Mouse (Mus musculus) gonadal fat pad, adult 2 months (tissue): ENCODE measurements around the gene Rack1. TPM values are rescaled to one million over a fixed set of nuclear protein-coding genes. Genes with fewer than 3 reads are reported as not detected.
"Not testable (repeated sequence)": the region's sequence is repeated elsewhere in the genome, so short reads cannot be mapped to it uniquely, and the experiment has no call there.

Experiments used
- DNase-seq: peaks from one replicate; pipeline ENCODE4 v3.0.0-alpha.2; 2012; ENCODE audit warnings: low read depth
- polyA plus RNA-seq: library from polyadenylated mRNA; depleted of rRNA; stranded (reverse); fragments of >200 nt; gene quantifications from 2 replicates; pipeline ENCODE4 v1.2.3, GENCODE M21; 2012; rRNA removed

The Rack1 gene
- 1,923 and 2,165 TPM in 2 replicates for polyA plus RNA-seq

GRCm38 (mm10) chr11:48799921-48800701, at the start of gene Rack1:
Gene Rack1, plus strand, starts transcription at chr11:48800332.
- no peak for DNase-seq

DNA sequence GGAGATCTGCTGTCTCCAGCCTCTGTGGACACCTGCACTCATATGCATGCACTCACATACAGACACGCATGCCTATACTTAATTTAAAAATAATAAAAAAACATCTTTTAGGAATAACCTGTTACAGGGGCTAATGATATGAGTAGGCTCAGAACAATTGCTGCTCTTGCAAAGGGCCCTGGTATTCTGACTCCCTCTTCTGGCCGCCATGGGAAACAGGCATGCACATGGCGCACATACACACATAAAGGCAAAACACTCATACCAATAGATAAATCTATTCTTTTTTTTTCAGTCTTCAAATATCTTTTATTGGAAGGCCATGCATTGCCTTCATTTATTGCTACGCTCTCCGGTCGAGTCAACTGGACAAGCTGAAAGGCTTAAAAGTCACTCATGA, 49.7 kb upstream of the Rack1 start:
- no peak for DNase-seq

DNA sequence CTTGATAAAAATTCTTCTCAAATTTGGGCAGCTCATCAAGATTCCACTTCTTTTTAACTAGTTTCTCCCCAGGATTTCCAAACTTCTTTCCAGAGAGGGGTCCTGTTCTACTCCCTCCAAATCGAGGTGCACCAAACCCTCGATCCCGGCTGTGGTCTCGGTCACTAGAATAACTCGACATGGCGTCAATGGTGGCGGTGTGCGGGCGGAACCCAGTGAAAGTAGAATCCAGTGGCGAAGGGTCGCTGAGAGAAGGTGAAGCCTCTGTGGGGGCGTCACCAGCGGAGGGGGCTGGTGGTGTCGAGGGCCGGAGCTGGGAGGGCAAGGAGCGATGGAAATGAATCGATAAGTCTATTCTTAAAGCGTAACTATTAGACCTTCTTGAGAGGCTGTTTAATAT, 46.6 kb upstream of the Rack1 start:
- not testable (repeated sequence) for DNase-seq

- no peak for DNase-seq
Observed at GRCm38 (mm10) chr11:48759021-48759420, 41.1 kb upstream of the Rack1 start.

GRCm38 (mm10) chr11:48764119-48764518, 36.0 kb upstream of the Rack1 start:
- no peak for DNase-seq

DNA sequence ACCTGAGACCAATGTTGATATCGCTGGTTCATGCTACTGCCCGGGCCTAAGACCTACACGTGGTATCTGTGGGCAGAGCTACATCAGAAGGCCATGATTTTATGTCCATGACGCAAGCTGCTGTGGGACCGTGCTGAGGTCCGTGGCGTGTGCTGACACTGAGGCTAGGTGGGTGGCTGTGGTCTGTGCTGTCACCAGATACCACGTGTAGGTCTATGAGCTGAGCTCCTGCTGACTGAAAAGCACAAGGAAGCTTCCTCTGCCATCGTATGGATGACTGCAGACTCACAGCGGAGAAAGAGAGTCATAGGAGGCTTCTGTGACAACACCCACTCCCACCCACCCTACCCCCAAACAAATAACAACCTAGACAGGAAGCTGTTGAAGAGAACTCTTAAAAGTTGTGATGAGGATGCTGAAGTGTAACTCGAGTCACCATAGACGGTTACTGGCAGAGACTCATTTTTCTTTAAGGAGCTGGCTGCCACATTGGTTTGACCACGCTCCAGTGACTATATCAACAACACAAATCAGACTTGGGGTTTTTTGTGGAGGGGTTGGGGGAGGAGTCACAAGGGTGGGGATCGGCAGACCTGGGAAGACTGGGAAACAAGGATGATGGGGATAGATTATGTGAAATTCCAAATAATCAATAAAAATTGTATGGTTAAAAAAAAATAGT, 32.8 kb upstream of the Rack1 start:
- DNase-seq, result no peak

GRCm38 (mm10) chr11:48771691-48772090, 28.4 kb upstream of the Rack1 start:
- DNase-seq, result no peak

DNA sequence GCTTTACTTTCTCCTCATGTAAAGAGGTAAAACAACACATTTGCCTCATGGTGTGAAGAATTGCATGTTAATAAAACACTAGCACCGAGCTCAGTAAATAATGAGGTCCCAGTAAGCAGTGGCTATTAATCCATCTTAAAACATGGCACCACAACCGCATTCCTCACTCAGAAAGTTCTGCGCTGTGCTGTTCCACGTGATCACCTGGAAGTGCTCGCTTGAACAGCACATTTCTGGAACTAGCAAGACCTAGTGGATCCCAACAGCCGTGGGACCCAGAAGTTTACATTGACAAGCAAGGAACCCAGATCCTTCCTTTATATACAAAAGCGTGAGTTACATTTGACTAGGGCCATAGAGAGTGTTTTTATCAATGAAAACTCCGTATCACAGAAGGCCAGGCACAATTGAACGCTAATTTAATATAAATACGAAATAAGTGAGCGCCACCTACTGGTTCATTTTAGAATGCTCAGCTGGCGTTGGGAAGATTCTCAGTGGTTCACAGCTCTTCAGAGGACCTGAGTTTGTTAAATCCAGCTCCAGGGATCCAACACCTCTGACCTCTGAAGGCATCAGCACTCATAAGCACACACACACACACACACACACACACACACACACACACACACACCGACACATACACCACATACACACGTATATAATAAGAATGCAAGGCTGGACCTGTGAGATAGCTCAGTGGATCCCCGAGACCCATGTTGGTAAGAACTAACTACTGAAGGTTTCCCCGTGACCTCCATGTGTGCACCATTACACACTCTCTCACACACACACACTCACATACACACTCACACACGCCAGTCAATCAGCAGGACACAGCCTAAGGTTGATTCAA, 25.5 kb upstream of the Rack1 start:
- DNase-seq, result no peak

DNA sequence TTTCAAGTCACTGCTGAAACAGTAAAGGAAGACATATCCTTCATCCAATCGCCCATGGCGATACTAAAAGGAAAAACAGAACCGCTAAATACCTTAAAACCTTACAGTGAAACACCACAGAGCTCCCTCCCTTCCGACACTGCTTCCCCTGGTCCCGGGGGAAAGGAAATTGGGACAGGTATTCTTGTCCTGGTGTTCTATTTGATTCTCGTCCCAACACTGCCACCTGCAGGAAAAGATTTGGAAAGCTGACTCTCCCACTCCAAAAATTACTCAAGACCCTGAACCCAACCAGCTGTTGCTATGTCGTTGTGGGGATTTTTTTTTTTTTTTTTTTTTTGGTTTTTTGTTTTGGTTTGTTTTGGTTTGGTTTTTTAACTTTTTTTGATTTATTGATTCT, 24.6 kb upstream of the Rack1 start:
- no peak for DNase-seq

DNA sequence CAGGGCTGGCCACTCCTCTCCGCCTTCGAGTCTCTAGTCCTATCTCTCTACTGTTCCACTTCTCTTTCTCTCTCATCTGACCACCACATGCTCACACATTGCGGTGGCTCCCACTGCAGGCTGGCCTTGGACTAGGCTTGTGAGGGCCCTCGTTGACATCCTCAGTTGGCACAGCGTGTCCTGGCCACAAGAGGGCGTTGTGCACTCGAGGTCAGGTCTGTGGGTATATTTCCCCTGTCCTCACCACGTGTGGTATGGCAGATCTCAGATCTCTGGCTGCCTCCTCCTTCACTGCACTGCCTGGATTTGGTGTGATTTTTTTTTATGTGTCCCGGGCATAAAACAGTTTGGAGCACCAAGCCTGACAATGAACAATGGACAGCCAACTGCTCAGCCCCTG, 23.5 kb upstream of the Rack1 start:
- no peak for DNase-seq

GRCm38 (mm10) chr11:48777303-48777702, 22.8 kb upstream of the Rack1 start:
- DNase-seq, result no peak

DNA sequence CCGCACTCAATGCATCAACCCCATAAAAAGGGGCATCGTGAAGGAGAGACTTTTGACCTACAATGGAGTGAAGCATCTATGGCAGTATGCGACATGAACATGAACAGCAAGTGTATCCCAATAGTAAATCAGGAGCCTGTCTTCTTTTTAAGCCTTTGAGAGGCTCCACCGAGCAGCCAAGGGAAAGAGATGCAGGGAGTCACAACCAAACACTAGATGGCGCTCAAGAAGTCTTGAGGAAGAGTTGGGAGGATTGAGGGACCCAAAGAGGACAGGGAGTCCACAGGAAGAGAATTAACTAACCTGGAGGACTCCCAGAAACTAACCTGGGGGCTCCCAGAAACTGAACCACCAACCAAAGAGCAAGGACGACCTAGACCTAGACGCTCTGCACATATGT, 20.7 kb upstream of the Rack1 start:
- no peak for DNase-seq

GRCm38 (mm10) chr11:48782243-48782642, 17.9 kb upstream of the Rack1 start:
- no peak for DNase-seq

GRCm38 (mm10) chr11:48787455-48788211, 12.5 kb upstream of the Rack1 start:
- no peak for DNase-seq

DNA sequence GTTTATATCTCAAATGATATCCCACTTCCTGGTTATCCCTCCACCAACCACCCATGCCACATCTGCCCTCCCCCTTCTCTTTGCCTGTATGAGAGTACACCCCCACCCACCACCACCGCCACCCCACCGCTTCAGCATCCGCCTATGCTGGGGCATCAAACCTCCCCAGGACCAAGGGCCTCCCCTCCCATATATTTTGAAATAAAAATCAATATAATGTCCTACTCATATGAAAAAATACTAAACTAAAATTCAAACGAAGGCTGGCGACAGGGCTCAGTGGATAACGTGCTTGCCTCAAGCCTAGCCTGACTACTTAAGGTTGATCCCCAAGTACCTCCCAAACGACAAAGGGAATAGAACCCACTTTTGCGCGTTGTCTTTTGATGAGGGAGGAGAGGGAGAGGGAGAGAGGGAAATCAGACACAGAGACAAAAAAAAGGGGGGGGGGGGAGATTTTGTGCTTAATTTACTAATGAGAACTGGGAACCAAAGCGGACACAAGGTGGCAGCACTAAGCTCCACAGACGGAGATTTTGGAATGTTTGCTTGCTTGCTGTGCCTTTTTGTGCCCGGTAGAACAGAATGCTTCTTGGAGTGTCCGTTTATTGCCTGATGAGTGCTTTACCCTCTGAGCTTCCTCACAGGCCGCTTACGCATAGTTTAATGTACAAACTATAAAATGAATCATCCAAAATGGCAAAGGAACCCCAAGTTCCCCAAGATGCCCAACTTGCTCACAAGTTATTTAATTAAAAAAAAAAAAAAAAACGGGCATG, 11.6 kb upstream of the Rack1 start:
- no peak for DNase-seq

- DNase-seq, result no peak
Observed at GRCm38 (mm10) chr11:48789215-48789614, 10.9 kb upstream of the Rack1 start.

- no peak for DNase-seq
Observed at GRCm38 (mm10) chr11:48789973-48790823, 9.9 kb upstream of the Rack1 start.

DNA sequence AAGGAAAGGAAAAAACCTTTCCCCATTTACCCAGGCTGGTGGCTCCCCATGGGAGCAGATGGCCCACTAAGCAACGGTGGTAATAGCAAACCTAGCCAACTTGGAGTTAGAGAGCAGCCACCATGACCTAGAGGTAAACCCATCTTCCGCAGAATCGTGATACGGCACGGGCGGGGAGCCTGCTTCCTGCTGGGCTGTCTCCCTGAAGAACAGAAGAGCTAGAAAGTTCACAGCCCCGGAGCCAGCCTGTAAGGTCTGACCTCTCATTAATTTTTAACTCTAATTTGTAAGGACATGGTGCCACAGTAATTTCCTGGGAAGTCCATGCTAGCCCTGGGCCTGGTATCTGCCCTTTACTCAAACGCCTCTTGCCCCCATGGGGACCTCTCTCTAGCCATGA, 9.2 kb upstream of the Rack1 start:
- DNase-seq, result no peak

DNA sequence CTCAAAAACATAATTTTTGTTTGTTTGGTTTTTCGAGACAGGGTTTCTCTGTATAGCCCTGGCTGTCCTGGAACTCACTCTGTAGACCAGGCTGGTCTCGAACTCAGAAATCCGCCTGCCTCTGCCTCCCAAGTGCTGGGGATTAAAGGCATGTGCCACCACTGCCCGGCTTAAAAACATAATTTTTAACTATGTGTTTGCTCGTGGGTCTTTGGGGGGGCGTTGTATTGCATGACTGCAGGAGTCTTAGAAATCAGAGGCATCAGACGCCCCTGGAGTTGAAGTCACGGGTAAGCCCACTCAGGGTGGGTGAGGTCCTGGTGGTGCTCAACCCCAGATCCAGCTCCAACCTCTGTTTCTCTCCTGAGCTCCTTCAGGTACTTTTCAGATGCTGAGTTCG, 8.2 kb upstream of the Rack1 start:
- DNase-seq, result not testable (repeated sequence)

- no peak for DNase-seq
Observed at GRCm38 (mm10) chr11:48793184-48793583, 6.9 kb upstream of the Rack1 start.
